8 mouse cellular contexts compared by ENCODE assay signal in the genomic region with DNA sequence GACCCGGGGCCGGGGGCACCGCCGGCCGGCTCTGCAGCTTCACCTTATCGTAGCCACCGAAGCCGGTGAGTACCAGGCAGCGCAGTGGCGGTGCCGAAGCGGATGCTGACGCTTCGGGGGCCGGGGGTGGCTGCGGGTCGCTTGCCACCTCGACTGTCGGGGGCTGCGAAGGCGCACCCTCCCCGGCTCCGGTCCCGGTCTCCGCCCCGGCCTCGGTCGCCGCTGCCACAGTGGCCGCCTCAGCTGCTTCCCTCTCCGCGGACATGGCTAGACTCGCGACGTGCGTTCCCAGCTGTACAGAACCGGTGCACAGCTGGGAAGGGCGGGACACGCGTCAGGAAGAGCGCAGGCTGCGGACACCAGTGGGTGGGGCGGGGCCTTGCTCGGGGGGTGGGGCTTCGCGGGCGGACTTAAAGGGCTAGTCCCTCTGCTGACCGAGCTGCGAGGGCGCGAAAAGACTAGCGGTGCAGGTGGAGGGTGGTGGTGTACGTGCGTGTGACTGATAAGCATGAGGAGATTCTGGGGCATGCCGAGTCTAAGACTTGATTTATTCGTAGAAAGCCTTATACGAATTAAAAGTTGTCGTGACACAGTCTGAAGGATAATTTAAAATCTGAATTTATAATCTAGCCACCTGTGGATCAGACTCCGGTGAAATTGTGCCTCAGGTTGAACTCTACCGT. TPM values are rescaled to one million over a fixed set of nuclear protein-coding genes. Genes with fewer than 3 reads are reported as not detected.
DNase-seq lines count a peak whose midpoint lies in the region; ATAC-seq and TF ChIP-seq lines count a peak whose summit lies in the region.

Gene Vat1 (minus strand): TSS at position 362 of the 683 bp plus-strand sequence.

- ATAC-seq in hindbrain, embryonic 14.5 days (ENCODE audit: low FRiP score): peak; percentile 75

- H3K4me2 ChIP-seq in hindbrain, embryonic 14.5 days (replicated peaks): peak within 1 kb of the TSS; percentile 80

- intact Hi-C loops in left cerebral cortex, adult 2 months (cut with DNase I): loop anchor here (2.0 kb wide), 3 partner anchors 17 to 77 kb away; partner anchors contain the start of gene Ifi35

- H3K4me1 ChIP-seq in MEL (ENCODE audit: control insufficient read depth in 1 of 2, insufficient read depth in 2 of 2, low read length in 2 of 2): peaks cover 12 to 33% of the 10 kb centered on the region in 2 experiments
- peaks cover 40% of the 10 kb centered on the region for H3K4me1 ChIP-seq in hindbrain, embryonic 14.5 days (replicated peaks; ENCODE audit: control insufficient read depth, insufficient read depth, low read length)

- H3K9me3 ChIP-seq in MEL (replicated peaks; ENCODE audit: insufficient read depth, low read length): no peaks in the 10 kb centered on the region
- no peaks in the 10 kb centered on the region for H3K9me3 ChIP-seq in hindbrain, embryonic 14.5 days (ENCODE audit: control insufficient read depth, low read length)

- no peak; a peak in 1 of 6 replicates for TF ChIP-seq CTCF in MEL (IDR thresholded peaks at IDR 0.05 in 2 of 3, conservative IDR thresholded peaks at IDR 0.05 in 1 of 3; ENCODE audit: control insufficient read depth in 1 of 3, insufficient read depth in 1 of 3, low read depth in 2 of 3, low read length in 3 of 3, poor library complexity in 1 of 3, severe bottlenecking in 1 of 3)
- TF ChIP-seq CTCF in left cerebral cortex, adult 2 months (IDR thresholded peaks at IDR 0.05): no peak; the same call in 1 of the 2 replicates

- no peak for TF ChIP-seq RAD21 in MEL (IDR thresholded peaks at IDR 0.05; ENCODE audit: low read depth, low read length)

- H3K36me3 ChIP-seq in MEL (ENCODE audit: control insufficient read depth in 1 of 2, insufficient read depth in 2 of 2, low read length in 2 of 2): peaks cover 0 to 27% of the 10 kb centered on the region in 2 experiments; a peak in 3 of 4 replicates
- H3K36me3 ChIP-seq in hindbrain, embryonic 14.5 days (replicated peaks; ENCODE audit: control insufficient read depth, insufficient read depth): peaks cover 21% of the 10 kb centered on the region
- peaks cover 16% of the 10 kb centered on the region for H3K36me3 ChIP-seq in macrophage (ENCODE audit: inconsistent target)

- peak in 1 of 2 experiments; percentile 13; a peak in 1 of 4 replicates for TF ChIP-seq EP300 in MEL (IDR thresholded peaks at IDR 0.05; ENCODE audit: low read depth in 1 of 2, low read length in 2 of 2)

- H3K27me3 ChIP-seq in MEL (ENCODE audit: control insufficient read depth in 1 of 2, insufficient read depth in 2 of 2, low read length in 2 of 2): no peaks in the 10 kb centered on the region
- H3K27me3 ChIP-seq in hindbrain, embryonic 14.5 days (ENCODE audit: control insufficient read depth, insufficient read depth, low read length): no peaks in the 10 kb centered on the region

- peak; percentile 89 for DNase-seq in MEL (ENCODE audit: low read depth, low spot score)
- peak; percentile 62 for DNase-seq in c-Kit-positive CD71-positive TER-119-positive erythroid progenitor cells, embryonic 14.5 days (ENCODE audit: low spot score)
- peak; percentile 63 for DNase-seq in gastrocnemius, adult 18-20 months (ENCODE audit: low spot score)
- DNase-seq in hindbrain, embryonic 14.5 days (ENCODE audit: low spot score): peak; percentile 76
- peak; percentile 58 to 66 for DNase-seq in left cerebral cortex, adult 2 months (ENCODE audit: extremely low spot score in 1 of 2, low spot score in 2 of 2)
- peak; percentile 67 for DNase-seq in retina, postnatal 7 days (ENCODE audit: low read depth, low spot score)
- peak; percentile 67 to 69 for DNase-seq in urinary bladder, adult 18-20 months (ENCODE audit: low spot score in 2 of 2)

- H3K79me2 ChIP-seq in MEL (ENCODE audit: control insufficient read depth, insufficient read depth, low read length, poor library complexity): peaks cover 6% of the 10 kb centered on the region; the same call in 1 of the 2 replicates
- peaks cover 46% of the 10 kb centered on the region for H3K79me2 ChIP-seq in macrophage (ENCODE audit: inconsistent target)

- H3K4me3 ChIP-seq in MEL (ENCODE audit: control insufficient read depth in 1 of 2, insufficient read depth in 1 of 2, low read depth in 2 of 2, low read length in 2 of 2) (peak within 1 kb of the TSS; percentile 70 to 84), macrophage (ENCODE audit: inconsistent target) (peak within 1 kb of the TSS; percentile 79)
- H3K4me3 ChIP-seq in hindbrain, embryonic 14.5 days (replicated peaks; ENCODE audit: low read length): peak within 1 kb of the TSS; percentile 64
- peak within 1 kb of the TSS; percentile 70 for H3K4me3 ChIP-seq in left cerebral cortex, adult 2 months

- peak within 1 kb of the TSS; percentile 78 for H3K9ac ChIP-seq in MEL (ENCODE audit: control insufficient read depth, low read depth, low read length, poor library complexity, severe bottlenecking)
- H3K9ac ChIP-seq in hindbrain, embryonic 14.5 days: peak within 1 kb of the TSS; percentile 84

- TF ChIP-seq POLR2A in MEL (IDR thresholded peaks at IDR 0.05; ENCODE audit: control insufficient read depth in 1 of 2, insufficient read depth in 1 of 2, low read depth in 1 of 2, low read length in 2 of 2, poor library complexity in 1 of 2): peak; percentile 34 to 38; a peak in 1 of 4 replicates

- WGBS in hindbrain, embryonic 14.5 days: under 1% methylated on average over 60 of the region's 60 CpGs
- under 1% methylated on average over 45 of the region's 60 CpGs for WGBS in macrophage (ENCODE audit: missing documents)

- H3K27ac ChIP-seq in MEL (ENCODE audit: control insufficient read depth, low read depth, low read length) (peak within 1 kb of the TSS; percentile 82), macrophage (peak within 1 kb of the TSS; percentile 88)
- peak within 1 kb of the TSS; percentile 94 for H3K27ac ChIP-seq in hindbrain, embryonic 14.5 days
- H3K27ac ChIP-seq in left cerebral cortex, adult 2 months: peak within 1 kb of the TSS; percentile 80

TF ChIP-seq in MEL, 35 proteins besides CTCF, POLR2A, EP300 and RAD21 (continues in another document):
- TF ChIP-seq UBTF (IDR thresholded peaks at IDR 0.05; ENCODE audit: borderline replicate concordance, insufficient read depth, low read depth, low read length) (peak; percentile 48; the same call in 1 of the 2 replicates), GATA1 (IDR thresholded peaks at IDR 0.05; ENCODE audit: low read depth, low read length) (peak; percentile 22; the same call in 1 of the 2 replicates), USF2 (IDR thresholded peaks at IDR 0.05; ENCODE audit: borderline replicate concordance in 1 of 2, insufficient read depth in 1 of 2, low read depth in 1 of 2, low read length in 2 of 2) (no peak), CHD2 (IDR thresholded peaks at IDR 0.05; ENCODE audit: low read length) (no peak), MAX (IDR thresholded peaks at IDR 0.05; ENCODE audit: low read length) (peak; percentile 19), NRF1 (IDR thresholded peaks at IDR 0.05; ENCODE audit: insufficient read depth, low read depth, low read length, poor library complexity, severe bottlenecking) (peak; percentile 23; the same call in 1 of the 2 replicates), ZC3H11A (IDR thresholded peaks at IDR 0.05; ENCODE audit: low read depth, low read length) (no peak), TCF12 (IDR thresholded peaks at IDR 0.05; ENCODE audit: low read depth, low read length) (peak; percentile 68), POLR2AphosphoS5 (IDR thresholded peaks at IDR 0.05; ENCODE audit: borderline replicate concordance, low read depth, low read length) (no peak), GABPA (IDR thresholded peaks at IDR 0.05; ENCODE audit: low read depth, low read length) (no peak), SIN3A (IDR thresholded peaks at IDR 0.05; ENCODE audit: low read length) (peak; percentile 79; the same call in 1 of the 2 replicates), MXI1 (IDR thresholded peaks at IDR 0.05; ENCODE audit: low read depth, low read length) (peak; percentile 81), TAL1 (IDR thresholded peaks at IDR 0.05; ENCODE audit: low read length) (peak; percentile 34), ELF1 (IDR thresholded peaks at IDR 0.05; ENCODE audit: low read depth, low read length) (0 out of 2 replicates have a peak, but pooled peaks have one; percentile 51), RCOR1 (IDR thresholded peaks at IDR 0.05; ENCODE audit: low read depth, low read length) (peak; percentile 64), MYC (IDR thresholded peaks at IDR 0.05; ENCODE audit: low read depth, low read length) (0 out of 2 replicates have a peak, but pooled peaks have one; percentile 17), CHD1 (IDR thresholded peaks at IDR 0.05; ENCODE audit: low read depth, low read length) (no peak), HCFC1 (IDR thresholded peaks at IDR 0.05; ENCODE audit: low read depth, low read length) (peak; percentile 52), ZMIZ1 (IDR thresholded peaks at IDR 0.05; ENCODE audit: low read depth, low read length) (no peak), MAZ (IDR thresholded peaks at IDR 0.05; ENCODE audit: low read depth, low read length) (peak; percentile 56; the same call in 1 of the 2 replicates), KAT2A (conservative IDR thresholded peaks at IDR 0.05; ENCODE audit: low read depth, low read length) (no peak), NELFE (IDR thresholded peaks at IDR 0.05; ENCODE audit: low read depth, low read length) (no peak; the same call in 1 of the 2 replicates), E2F4 (IDR thresholded peaks at IDR 0.05; ENCODE audit: borderline replicate concordance, low read depth, low read length) (peak; percentile 92), ZKSCAN1 (IDR thresholded peaks at IDR 0.05; ENCODE audit: low read depth, low read length) (no peak), JUND (IDR thresholded peaks at IDR 0.05; ENCODE audit: low read depth, low read length) (no peak), ETS1 (IDR thresholded peaks at IDR 0.05; ENCODE audit: low read depth, low read length) (peak; percentile 78), POLR2AphosphoS2 (IDR thresholded peaks at IDR 0.05; ENCODE audit: low read length) (no peak; the same call in 1 of the 2 replicates)

RNA-seq across cellular contexts. Expression of gene Vat1, which starts in this region (rescaled TPM):
- total RNA-seq in MEL (2012; rRNA removed): 43.9 and 49.5 TPM in 2 replicates
- polyA plus RNA-seq in MEL (2012; ENCODE audit: insufficient read depth in 1 of 2, insufficient read length in 2 of 2, low read depth in 1 of 2, low replicate concordance in 2 of 2, missing spikeins in 1 of 2) (100 to 1,000 TPM in 1 of 2 experiments, not detected in 1; 125 TPM), macrophage (2018) (611 to 709 TPM (median 617 TPM) in 3 replicates)
- total RNA-seq in gastrocnemius, adult 18-20 months (2021): 10 to 100 TPM; 10.8 to 16.1 TPM
- 99.9 and 117 TPM in 2 replicates for polyA plus RNA-seq in hindbrain, embryonic 14.5 days (2014; fragmentation: Nextera tagmentation; extraction: Ambion mirVana)
- total RNA-seq in left cerebral cortex, adult 2 months (2021): 10 to 100 TPM; 33.4 to 36.8 TPM
- 100 to 1,000 TPM in 6 of 26 experiments, 10 to 100 TPM in 20; 28.4 to 186 (median 71.3) TPM for total RNA-seq in macrophage (2018; cell fraction: chromatin; rRNA removed)
- total RNA-seq in macrophage (2018; cell fraction: cytosol; rRNA removed): 100 to 1,000 TPM; 382 to 967 (median 672) TPM
- 100 to 1,000 TPM; 208 to 646 (median 320) TPM for total RNA-seq in macrophage (2018; cell fraction: nucleus; rRNA removed)

Comparison
In these comparisons a context has a peak if more than half of its experiments do, and no peak if none do; other contexts are left out.
1. Peak in every context shown above with its lines: DNase-seq, ATAC-seq, H3K4me3 ChIP-seq and H3K27ac ChIP-seq.